Mouse (Mus musculus) ES-E14 (cell line): ENCODE measurements at regions not wholly inside any gene's neighbourhood (a gene's known extent, or its start where the extent isn't known, plus 50 kb on each side); places are given as distances from the start of the nearest gene placed in this dataset.
A peak's percentile ranks its signal among the peaks of the same experiment; 100 is the strongest.

Source experiments
- DNase-seq: peaks from one replicate; pipeline ENCODE4 v3.0.0-alpha.2; 2013; ENCODE audit warnings: low read depth, low spot score
- H3K27ac ChIP-seq: 2 replicates; pipeline ENCODE4 v1.5.1; 2012; ENCODE audit warnings: low read depth, mild to moderate bottlenecking, low read length, moderate library complexity, mixed read lengths; ENCODE audit not compliant: poor library complexity, insufficient read depth, severe bottlenecking
- H3K36me3 ChIP-seq: 2 replicates; pipeline ENCODE4 v1.6.1; 2012; ENCODE audit warnings: mild to moderate bottlenecking, low read length, moderate library complexity, mixed read lengths; ENCODE audit not compliant: control insufficient read depth, poor library complexity, insufficient read depth, severe bottlenecking
- H3K4me1 ChIP-seq, 2 experiments: fragments of 150-350 bp in 1 of 2; sonication (generic) in 1 of 2; 2 replicates each; pipeline ENCODE4 v1.6.1; 2012; ENCODE audit warnings: low read length in 2 of 2, mild to moderate bottlenecking in 1 of 2, mixed read lengths in 1 of 2; ENCODE audit not compliant: control insufficient read depth in 2 of 2, insufficient read depth in 2 of 2, poor library complexity in 1 of 2
- H3K4me3 ChIP-seq, 2 experiments: fragments of 150-350 bp in 1 of 2; sonication (generic) in 1 of 2; 2 replicates each; pipeline ENCODE4 v1.5.1; 2012; ENCODE audit warnings: low read length in 2 of 2, low read depth in 1 of 2, mild to moderate bottlenecking in 1 of 2, mixed read lengths in 1 of 2; ENCODE audit not compliant: insufficient read depth in 1 of 2, poor library complexity in 1 of 2, severe bottlenecking in 1 of 2
- H3K9ac ChIP-seq: 2 replicates; pipeline ENCODE4 v1.6.1; 2012; ENCODE audit warnings: low read depth, mild to moderate bottlenecking, low read length, mixed read lengths; ENCODE audit not compliant: poor library complexity, insufficient read depth, severe bottlenecking
- H3K9me3 ChIP-seq: fragments of 150-350 bp; sonication (generic); 2 replicates; pipeline ENCODE4 v1.6.1; 2012; ENCODE audit warnings: low read depth, mild to moderate bottlenecking, low read length; ENCODE audit not compliant: control insufficient read depth, insufficient read depth
- CHD2 ChIP-seq: IDR thresholded peaks from 2 replicates; pipeline ENCODE4 v1.6.1; 2014; ENCODE audit warnings: mild to moderate bottlenecking, low read depth, low read length, inconsistent platforms
- HCFC1 ChIP-seq: IDR thresholded peaks from 2 replicates; pipeline ENCODE4 v1.6.1; 2012; ENCODE audit warnings: low read length, inconsistent platforms, borderline replicate concordance; ENCODE audit not compliant: insufficient read depth
- MAFK ChIP-seq: IDR thresholded peaks from 2 replicates; pipeline ENCODE4 v1.6.1; 2014; ENCODE audit warnings: mild to moderate bottlenecking, low read depth, low read length, inconsistent platforms; ENCODE audit not compliant: insufficient read depth
- ZC3H11A ChIP-seq: IDR thresholded peaks from 2 replicates; pipeline ENCODE4 v1.6.1; 2012; ENCODE audit warnings: low read depth, mild to moderate bottlenecking, inconsistent platforms, low read length, borderline replicate concordance
- ZNF384 ChIP-seq: IDR thresholded peaks from 2 replicates; pipeline ENCODE4 v1.6.1; 2012; ENCODE audit warnings: low read depth, low read length, inconsistent platforms
- in situ Hi-C, 2 experiments: fragments of 600-800 bp; cut with MboI; formaldehyde crosslinking; loops; one replicate each; pipeline ENCODE4 v1.15.1; 2025; ENCODE audit warnings: low sequenced_read_pairs in 2 of 2, inconsistent platforms in 1 of 2; ENCODE audit not compliant: unreplicated experiment in 2 of 2

DNA sequence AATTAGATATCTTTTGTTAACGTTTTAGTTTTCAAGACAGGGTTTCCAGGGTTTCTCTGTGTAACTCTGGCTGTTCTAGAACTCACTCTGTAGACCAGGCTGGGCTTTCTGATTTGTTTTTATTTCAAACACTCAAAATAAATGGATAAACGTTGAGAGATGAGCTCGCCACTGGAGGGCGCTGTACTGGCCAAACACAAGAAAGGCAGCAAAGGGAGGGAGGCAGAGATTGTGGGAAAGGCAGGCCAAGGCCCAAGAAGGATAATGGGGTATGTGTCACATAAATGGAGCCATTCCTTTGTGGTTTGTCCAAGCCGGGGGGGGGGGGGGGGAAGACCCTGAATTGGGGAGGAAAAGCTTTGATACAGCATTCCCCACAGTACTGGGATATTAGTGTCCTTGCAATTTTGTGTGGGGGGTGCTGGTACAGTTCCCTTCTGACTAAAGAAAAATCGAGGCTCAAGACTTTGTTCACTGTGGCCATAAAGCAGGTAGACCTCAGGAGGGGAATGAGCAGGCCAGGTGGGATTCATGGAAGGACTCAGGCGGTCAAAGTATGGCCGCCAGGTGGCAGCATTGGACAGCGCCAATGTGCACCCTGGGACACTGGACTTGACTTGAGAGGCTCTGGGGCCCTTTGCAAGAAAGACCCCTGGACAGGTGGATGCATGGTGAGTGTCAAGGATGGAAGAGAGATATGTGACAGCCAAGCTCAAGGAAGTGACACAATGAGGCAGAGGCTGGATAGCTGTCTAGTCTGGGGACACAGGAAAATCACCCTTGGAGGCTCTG lies 69.7 kb upstream of the Col1a1 start:
- TF ChIP-seq HCFC1 (no peak), ZNF384 (no peak), CHD2 (no peak), ZC3H11A (peak; percentile 10; the same call in 1 of the 2 replicates), MAFK (no peak)
- Histone ChIP-seq H3K36me3 (no peaks in the 10 kb centered on the region), H3K9me3 (no peaks in the 10 kb centered on the region), H3K9ac (no peak overlapping the region), H3K27ac (0 out of 2 replicates have a peak overlapping the region, but pooled peaks have one; percentile 15), H3K4me1 (no peaks in the 10 kb centered on the region), H3K4me3 (no peak overlapping the region)
- peak; percentile 76 for DNase-seq
- in situ Hi-C loops = no loop called here

DNA sequence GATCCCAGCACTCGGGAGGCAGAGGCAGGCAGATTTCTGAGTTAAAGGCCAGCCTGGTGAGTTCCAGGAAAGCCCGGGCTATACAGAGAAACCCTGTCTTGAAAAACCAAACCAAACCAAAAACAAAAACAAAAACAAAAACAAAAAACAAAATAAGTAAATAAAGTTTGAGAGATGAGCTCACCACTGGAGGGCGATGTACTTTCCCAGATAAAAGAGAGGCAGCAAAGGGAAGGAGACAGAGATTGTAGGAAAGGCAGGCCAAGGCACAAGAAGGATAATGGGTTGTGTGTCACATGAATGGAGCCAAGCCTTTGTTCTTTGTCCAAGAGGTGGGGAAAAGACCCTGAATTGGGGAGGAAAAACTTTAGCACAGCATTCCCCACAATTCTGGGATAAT lies 67.6 kb upstream of the Tmem92 start:
- TF ChIP-seq HCFC1 = no peak
- no peak for TF ChIP-seq MAFK
- TF ChIP-seq ZNF384 = no peak
- no peak for TF ChIP-seq CHD2
- no peak for TF ChIP-seq ZC3H11A
- Histone ChIP-seq H3K4me3 (no peak overlapping the region), H3K27ac (no peak overlapping the region), H3K4me1 (no peaks in the 10 kb centered on the region), H3K36me3 (no peaks in the 10 kb centered on the region), H3K9me3 (no peaks in the 10 kb centered on the region), H3K9ac (no peak overlapping the region)
- in situ Hi-C loops = no loop called here
- no peak for DNase-seq

- no peak for DNase-seq
Observed at GRCm38 (mm10) chr11:94839133-94839532, 56.6 kb upstream of the Tmem92 start.

DNA sequence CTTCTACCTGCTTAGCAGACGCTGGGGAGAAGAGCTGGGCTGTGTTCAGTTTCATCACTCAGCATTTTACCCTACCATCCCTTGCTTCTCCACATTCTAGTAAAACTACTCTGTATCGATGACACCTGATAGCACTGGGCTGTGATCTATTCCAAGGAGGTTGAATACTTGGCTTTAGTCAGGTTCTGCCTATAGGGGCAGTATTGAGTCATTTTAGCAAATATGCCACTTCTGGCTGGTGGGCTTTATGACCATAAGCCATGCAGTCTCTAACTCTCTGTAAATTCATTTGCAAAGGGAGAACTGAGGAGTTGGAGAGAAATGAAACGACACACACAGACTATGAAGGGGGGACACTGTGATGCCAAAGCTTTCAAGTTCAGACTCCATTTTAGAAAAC lies 55.6 kb upstream of the Tmem92 start:
- no peak for DNase-seq
- no peak overlapping the region for H3K9ac ChIP-seq
- H3K36me3 ChIP-seq = no peaks in the 10 kb centered on the region
- no peak overlapping the region for H3K27ac ChIP-seq
- H3K4me3 ChIP-seq = no peak overlapping the region
- no peaks in the 10 kb centered on the region for H3K9me3 ChIP-seq
- in situ Hi-C loops = no loop called here
- no peaks in the 10 kb centered on the region for H3K4me1 ChIP-seq
- TF ChIP-seq ZC3H11A (no peak), HCFC1 (no peak), CHD2 (no peak), ZNF384 (no peak), MAFK (no peak)

More at GRCm38 (mm10) chr11:94839133-94839532, 56.6 kb upstream of the Tmem92 start:
- Histone ChIP-seq H3K36me3 (no peaks in the 10 kb centered on the region), H3K27ac (no peak overlapping the region), H3K9me3 (no peaks in the 10 kb centered on the region), H3K9ac (no peak overlapping the region), H3K4me1 (no peaks in the 10 kb centered on the region), H3K4me3 (no peak overlapping the region)
- TF ChIP-seq CHD2 = no peak
- no peak for TF ChIP-seq MAFK
- no peak for TF ChIP-seq HCFC1
- TF ChIP-seq ZC3H11A = no peak
- TF ChIP-seq ZNF384 = no peak
- in situ Hi-C loops = no loop called here
